Mouse (Mus musculus) testis, postnatal 14 days (tissue): ENCODE results near the gene Lonp2.

Experiments used
- DNase-seq: peaks from one replicate; pipeline ENCODE4 v3.0.0; 2021; ENCODE audit warnings: low spot score

The Lonp2 gene

GRCm38 (mm10) chr8:86749842-86750241 is 126.0 kb downstream of the Lonp2 start:
- DNase-seq = peak; percentile 83

DNA sequence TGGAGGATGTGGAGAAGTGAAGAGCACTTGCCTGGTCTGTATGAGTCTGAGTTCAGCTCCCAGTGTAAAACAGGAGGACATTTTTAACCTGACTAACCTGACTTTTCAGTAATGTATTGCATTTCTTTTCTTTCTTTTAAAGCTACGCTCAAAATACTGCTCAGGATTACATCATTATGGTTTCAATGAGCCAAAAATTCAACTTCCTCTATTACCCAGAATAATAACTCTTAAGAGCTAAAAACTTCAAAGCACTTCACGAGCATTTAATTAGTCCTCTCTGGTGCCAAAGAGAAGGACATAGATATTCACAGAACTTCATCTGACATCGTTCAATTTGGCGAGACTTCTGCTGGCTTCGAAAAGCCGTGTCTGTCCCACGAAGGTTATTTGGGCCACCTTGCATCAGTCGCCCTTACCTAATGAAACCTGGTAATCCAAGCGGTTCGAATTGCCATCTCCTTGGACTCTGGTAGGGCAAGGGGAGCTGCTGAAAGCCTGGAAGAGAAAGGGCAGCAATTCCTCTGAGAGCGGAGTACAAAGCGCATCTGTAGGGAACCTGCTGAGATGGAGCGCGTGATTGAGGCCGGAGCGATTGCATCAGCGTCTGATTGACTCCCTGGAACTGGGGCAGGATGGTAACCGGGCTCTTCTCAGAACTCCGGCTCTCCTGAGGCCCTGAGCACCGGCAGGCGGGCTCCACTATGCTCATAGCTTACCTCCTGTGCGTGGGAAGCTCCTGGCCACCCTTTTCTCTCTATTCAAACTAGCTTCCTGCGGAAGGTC is 133.3 kb downstream of the Lonp2 start:
- no peak for DNase-seq

- no peak for DNase-seq
Observed at GRCm38 (mm10) chr8:86758651-86759050, 134.8 kb downstream of the Lonp2 start.

GRCm38 (mm10) chr8:86759090-86759491 is 135.2 kb downstream of the Lonp2 start:
- DNase-seq = no peak

GRCm38 (mm10) chr8:86760746-86761145 is 136.9 kb downstream of the Lonp2 start:
- DNase-seq = no peak

GRCm38 (mm10) chr8:86762806-86763205 is 139.0 kb downstream of the Lonp2 start:
- no peak for DNase-seq

DNA sequence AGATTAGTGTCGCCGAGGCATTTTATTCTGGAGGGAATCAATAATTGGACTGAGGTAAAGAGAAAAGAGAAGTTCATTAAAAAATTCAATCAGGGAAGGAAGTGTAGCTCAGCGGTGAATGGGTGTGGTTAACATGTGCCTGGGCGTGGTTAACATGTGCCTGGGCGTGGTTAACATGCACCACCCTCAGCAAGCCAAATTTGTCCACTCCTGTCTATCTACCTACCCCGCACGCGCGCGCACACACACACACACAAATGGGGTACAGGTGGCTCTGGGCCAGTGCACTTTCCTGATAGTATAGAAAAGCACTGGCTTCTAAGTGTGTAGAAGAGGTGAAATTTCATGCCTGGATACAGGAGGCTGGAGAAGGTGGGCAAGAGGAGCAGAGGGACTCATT is 141.3 kb downstream of the Lonp2 start:
- DNase-seq = no peak

DNA sequence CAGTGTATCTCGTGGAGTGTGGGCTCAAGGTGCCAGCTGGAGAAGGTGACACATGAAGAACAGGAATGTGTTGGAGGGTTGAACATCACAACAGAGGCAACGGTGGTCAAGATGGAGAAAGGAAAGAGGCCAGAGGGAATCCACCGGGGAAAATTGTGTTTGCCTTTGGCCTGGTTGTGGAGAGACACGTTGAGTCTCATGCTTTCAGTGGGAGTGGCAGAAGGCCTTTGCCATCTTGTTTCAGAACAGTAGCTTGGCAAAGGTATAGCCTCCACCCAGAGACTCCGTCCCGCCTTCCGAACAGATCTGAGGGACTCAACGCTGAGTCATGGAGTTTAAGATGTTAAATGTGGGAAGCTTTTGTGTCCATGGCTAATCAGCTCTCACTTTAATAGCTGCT is 141.8 kb downstream of the Lonp2 start:
- no peak for DNase-seq

DNA sequence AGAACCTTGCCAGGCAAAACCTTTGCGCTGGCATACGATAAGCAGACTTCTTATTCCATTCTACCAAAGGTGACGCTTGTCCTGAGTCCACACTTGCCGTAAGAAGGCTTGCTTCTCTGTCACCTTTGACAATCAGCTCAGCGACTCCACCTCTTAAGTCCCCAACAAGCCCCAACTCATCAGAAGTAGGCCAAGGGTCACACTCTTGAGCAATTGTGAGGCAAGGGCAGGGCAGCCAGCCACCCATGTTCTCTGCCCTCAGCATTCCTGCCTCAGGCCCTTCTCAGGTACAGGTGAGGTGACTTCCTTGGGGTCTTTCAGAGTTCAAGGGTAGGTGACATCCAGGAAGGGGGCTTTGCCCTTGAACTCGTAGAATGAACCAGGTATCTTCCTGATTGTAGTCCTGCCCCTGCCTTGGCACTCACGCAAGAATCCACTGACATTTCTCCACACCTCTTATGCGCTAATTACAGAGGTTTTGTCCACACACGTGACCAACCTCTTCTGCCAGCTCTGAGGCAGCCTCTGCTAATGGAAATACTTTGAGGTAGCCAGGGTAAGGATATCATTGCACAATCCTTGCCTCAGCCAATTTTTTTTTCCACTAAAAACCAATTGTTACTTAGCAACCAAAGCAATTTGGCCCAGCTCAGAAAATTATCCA is 142.8 kb downstream of the Lonp2 start:
- no peak for DNase-seq

DNA sequence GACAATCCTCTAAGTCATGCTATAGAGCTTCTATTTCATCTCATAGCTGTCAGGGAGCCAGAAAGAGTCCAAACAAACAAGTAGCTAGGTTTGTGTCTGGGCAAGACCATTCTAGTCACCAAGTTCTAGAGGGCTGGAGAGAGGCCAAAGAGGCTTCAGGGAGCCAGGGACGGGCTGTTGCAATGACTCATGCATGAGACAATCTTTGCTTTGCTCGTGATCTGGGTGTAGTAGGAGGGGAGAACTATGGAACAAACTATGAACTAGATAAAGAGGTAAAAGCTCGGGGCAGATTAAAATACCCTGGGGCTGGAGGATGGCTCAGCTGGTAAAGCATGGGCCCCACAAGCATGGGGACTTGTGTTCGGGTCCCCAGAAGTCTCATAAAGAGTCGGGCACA is 144.7 kb downstream of the Lonp2 start:
- DNase-seq = peak; percentile 33

GRCm38 (mm10) chr8:86769945-86770715 is 146.3 kb downstream of the Lonp2 start:
- DNase-seq = no peak
